Mouse (Mus musculus): ENCODE measurements around the gene Obsl1.

The Obsl1 gene

DNA sequence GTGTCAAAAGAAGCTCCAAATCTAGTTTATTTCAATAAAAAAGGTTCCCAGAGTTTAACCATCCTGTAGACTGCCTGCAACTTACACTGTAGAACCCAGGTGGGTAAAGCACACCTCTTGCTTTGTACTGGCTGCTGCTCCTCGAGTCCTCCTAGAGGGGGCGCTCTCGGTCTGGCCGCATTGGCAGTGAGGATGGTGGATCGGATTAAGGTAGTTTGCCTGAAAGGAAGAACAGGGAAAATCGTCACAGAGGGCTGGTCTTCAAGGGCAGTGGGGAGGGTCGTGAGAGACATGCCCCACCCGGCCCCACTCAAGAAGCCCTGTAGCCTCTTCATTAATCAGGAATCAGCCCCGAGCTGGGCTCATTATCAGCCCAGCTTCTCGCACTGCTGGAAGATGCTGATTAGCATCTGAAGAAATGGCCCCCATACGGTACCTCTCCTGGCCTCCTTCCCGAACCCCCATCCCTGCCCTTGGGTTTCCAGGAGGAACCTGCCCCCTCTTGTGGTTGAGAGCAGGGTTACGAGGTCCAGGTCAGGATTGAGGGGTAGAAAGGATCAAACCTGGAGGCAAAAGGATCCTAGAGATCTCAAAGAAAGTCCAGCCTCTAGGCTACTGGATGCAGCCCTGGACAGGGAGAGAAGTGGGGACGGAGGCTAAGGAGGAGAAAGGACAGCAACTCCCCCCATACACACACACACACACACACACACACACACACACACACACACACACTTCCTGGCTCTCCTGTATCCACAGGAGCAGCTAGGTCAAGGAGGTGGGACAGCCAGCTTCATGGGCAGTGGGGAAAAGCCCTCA, 49.3 kb downstream of the Obsl1 start:
- no peak for DNase-seq (ENCODE audit: low spot score in 2 of 2)

GRCm38 (mm10) chr1:75455948-75456347, 50.3 kb downstream of the Obsl1 start:
- DNase-seq (ENCODE audit: low spot score in 2 of 2), result no peak

- no peak for DNase-seq (ENCODE audit: low spot score in 2 of 2)
These were observed 50.8 kb downstream of the Obsl1 start for GRCm38 (mm10) chr1:75455433-75455832.

DNA sequence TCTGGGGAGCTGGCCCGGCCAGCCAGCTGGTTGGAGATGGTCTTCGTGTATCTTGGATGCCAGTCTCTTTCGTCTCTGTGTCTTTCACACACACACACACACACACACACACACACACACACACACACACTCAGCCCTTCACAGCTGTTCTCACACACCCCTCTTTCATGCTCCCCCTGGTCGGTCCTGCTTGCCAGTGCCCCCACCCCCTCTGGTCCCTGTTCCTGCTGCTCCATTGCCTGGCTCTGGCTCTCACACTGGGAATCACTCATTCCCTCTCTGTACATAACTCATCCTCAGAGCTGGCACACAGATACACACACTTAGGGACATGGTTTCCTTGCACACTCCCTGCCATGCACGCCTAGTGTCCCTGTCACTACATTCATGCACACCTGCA, 54.4 kb downstream of the Obsl1 start:
- no peak for DNase-seq (ENCODE audit: low spot score in 2 of 2)

DNA sequence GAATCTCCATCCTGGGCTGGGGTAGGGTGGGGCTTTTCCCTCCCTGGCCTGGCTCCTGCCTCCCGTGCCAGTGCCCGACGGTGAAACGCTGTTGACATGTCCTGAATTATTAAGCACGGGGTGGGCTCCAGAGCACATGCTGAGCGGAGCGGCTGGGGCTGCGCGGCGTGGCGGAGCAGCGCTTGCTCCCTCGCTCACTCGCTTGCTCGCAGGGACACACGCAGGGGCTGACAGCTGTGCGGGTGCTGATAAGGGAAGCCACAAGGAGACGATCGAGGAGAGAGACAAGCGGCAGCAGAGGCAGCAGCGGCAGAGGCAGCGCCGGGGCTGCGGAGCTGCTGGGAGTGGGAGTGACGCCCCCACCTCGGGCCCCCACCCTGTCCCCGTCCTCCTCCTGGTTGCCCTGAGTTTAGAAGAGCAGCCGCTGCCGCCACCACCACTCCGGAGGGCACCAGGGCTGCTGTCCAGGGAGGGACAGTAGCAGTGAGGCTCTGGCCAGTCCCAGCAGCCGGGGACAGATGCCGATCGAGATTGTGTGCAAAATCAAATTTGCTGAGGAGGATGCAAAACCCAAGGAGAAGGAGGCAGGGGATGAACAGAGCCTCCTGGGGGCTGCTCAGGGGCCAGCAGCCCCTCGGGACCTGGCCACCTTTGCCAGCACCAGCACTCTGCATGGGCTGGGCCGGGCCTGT, 55.8 kb downstream of the Obsl1 start, which contains the start of gene Asic4:
Gene Asic4, plus strand, starts transcription at position 123 of the 692 bp plus-strand sequence.
- no peak for DNase-seq (ENCODE audit: low spot score in 2 of 2)

DNA sequence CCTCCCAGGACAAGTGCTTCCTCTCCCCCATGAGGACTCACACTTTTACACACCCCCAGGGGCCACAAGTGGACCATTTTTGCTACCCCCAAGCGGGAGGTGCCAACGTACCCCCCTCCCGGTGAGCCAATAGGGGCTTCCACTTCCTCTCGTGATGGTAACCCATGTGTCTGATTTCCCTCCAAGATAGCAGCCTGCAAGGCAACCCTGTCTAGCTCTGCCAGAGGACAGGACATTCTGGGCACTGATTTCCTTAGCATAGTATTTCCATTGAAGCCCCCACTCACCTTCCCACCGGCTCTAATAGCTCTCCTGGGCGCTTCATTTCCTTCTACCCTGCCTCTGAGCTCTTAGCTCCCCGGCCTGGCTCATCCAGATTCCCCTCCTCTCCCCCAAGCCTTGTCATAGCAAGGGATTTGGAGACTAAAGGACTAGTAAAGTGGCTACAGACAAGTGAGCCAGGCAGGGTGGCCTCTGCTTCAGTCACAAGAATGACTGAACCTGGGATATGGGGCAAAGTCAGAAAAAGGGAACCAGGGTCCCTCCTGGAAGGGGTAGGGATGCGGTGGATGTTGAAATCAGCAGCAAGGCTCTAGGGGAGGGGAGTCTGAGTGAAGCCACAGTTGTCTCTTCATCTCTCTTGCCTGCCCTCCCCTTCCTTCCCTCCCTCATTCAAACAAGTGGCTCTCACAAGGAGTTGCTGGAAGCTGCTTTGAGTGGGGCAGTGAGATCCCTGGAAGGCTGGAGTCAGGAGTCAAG, 56.7 kb downstream of the Obsl1 start:
- no peak for DNase-seq (ENCODE audit: low spot score in 2 of 2)

- no peak for DNase-seq (ENCODE audit: low spot score in 2 of 2)
These were observed 57.3 kb downstream of the Obsl1 start for GRCm38 (mm10) chr1:75448937-75449336.

- no peak for DNase-seq (ENCODE audit: low spot score in 2 of 2)
These were observed 58.2 kb downstream of the Obsl1 start for GRCm38 (mm10) chr1:75448052-75448431.

- DNase-seq (ENCODE audit: low spot score in 2 of 2), result no peak
These were observed 58.8 kb downstream of the Obsl1 start for GRCm38 (mm10) chr1:75447265-75448051.

- DNase-seq (ENCODE audit: low spot score in 2 of 2), result no peak
These were observed 59.6 kb downstream of the Obsl1 start for GRCm38 (mm10) chr1:75446656-75447055.

DNA sequence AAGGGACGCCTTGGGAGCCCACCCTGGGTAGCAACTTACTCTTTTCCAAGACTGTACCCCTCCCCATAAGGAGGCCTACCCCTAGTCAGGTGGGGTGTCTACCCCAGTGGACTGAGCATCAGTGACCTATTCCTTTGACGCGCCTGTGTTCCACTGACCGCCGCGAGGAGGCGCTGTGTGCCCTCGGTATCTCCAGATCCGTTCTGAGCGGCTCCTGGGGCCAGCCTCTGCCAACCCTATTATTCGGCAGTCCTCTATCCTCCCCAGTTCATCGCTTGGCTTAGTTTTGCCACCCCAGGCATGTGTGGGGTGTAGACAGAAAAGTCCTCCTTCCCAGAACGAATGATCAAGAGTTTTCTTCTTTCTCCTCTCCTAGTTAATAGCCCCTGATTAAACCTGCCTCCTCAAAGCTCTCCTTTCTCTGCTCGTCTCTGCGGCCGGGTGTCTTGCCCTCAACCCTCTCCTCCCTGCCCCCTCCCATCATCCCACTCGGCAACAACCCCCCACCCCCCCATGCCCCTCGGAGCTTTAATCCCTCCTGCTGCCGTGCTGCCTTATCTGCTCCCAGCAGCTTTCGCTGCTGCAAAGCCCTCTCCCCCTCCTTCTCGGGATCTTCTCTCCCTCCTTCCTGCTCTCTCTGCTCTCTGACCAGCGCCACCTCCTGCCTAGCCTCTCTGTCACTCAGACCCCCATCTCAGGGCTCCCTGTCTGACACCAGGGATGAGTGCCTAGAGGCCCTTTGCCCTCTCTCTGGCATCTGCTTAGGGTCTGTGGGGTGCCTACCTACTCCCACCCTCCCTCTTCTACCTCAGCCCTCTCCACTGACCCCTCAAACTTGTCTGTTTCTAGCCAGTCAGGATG, 60.3 kb downstream of the Obsl1 start:
- peak; percentile 44 to 64 for DNase-seq (ENCODE audit: low spot score in 2 of 2)

GRCm38 (mm10) chr1:75445141-75445701, 61.0 kb downstream of the Obsl1 start:
- DNase-seq (ENCODE audit: low spot score in 2 of 2), result no peak

GRCm38 (mm10) chr1:75444208-75444607, 62.0 kb downstream of the Obsl1 start:
- no peak for DNase-seq (ENCODE audit: low spot score in 2 of 2)

DNA sequence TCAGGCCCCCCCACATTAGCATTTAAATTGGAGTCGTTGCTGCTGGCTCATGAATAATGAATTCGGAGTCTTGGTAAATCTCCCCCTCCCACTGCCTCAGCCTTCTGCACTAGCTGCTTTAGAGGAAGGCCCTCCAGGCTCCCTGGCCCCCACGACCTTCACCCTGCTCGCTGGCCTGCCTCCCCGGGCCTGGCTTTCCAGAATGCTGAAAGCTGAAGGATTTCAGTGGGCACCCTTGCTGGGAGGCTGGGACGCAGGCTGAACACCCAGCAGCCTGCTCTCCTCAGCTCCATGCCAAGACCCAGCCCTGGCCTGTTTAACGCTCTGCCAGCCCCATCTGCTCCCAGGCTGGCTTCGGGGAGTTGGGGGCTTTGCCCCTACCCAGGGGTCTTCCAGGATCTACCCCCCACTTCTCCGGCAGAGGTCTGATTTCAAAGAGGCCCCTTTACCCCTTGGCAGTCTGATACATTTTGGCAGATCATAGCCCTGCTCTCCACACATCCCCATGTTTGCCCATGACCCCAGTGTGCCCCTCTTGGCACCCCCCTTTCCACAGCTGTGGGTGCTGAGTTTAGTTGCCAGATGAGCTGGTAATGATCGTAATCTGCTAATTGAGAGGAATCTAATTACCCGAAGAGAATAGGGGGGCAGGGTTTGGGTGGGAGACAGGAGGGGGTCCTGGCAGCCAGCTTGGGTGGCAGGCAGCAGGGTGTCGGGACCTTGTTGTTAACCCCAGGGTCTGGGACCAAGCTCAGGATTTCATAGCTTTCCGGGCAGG, 62.8 kb downstream of the Obsl1 start:
- DNase-seq (ENCODE audit: low spot score in 2 of 2), result no peak

GRCm38 (mm10) chr1:75442811-75443210, 63.4 kb downstream of the Obsl1 start:
- no peak for DNase-seq (ENCODE audit: low spot score in 2 of 2)

DNA sequence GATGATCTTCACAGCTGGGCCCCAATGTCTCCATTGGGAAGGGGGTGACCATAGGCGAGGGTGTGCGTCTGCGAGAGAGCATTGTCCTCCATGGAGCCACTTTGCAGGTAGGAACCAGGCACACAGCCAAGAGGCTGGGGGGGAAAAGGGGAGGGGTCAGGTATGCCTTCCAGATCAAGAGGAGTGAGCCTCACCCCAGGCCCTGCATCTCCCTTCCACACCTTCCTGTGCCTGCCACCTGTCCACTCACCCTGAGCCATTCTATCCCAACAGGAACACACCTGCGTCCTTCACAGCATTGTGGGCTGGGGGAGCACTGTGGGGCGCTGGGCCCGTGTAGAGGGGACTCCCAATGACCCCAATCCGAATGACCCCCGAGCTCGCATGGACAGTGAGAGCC, 64.1 kb downstream of the Obsl1 start:
- DNase-seq (ENCODE audit: low spot score in 2 of 2), result no peak

GRCm38 (mm10) chr1:75441471-75441996, 64.7 kb downstream of the Obsl1 start:
- DNase-seq (ENCODE audit: low spot score in 2 of 2), result no peak

GRCm38 (mm10) chr1:75440661-75441060, 65.6 kb downstream of the Obsl1 start:
- DNase-seq (ENCODE audit: low spot score in 2 of 2), result no peak

- DNase-seq (ENCODE audit: low spot score in 2 of 2), result no peak
These were observed 67.5 kb downstream of the Obsl1 start for GRCm38 (mm10) chr1:75438782-75439181.
